Mouse (Mus musculus) hindbrain, embryonic 10.5 days (tissue): ENCODE measurements around the gene Dyrk1a. TPM values are rescaled to one million over a fixed set of nuclear protein-coding genes. Genes with fewer than 3 reads are reported as not detected.
A peak's percentile ranks its signal among the peaks of the same experiment; 100 is the strongest.

Experiments used
- DNase-seq: peaks from one replicate; pipeline ENCODE4 v3.0.0-alpha.2; 2017; ENCODE audit warnings: low spot score
- H3K27ac ChIP-seq: fragments of 300-500 bp; sonication (generic); 2 replicates; pipeline ENCODE4 v1.5.1; 2016; ENCODE audit warnings: mild to moderate bottlenecking, moderate library complexity
- H3K27me3 ChIP-seq: fragments of 300-500 bp; sonication (generic); 2 replicates; pipeline ENCODE4 v1.6.1; 2016; ENCODE audit warnings: mild to moderate bottlenecking; ENCODE audit not compliant: poor library complexity, insufficient read depth, severe bottlenecking
- H3K36me3 ChIP-seq: fragments of 300-500 bp; sonication (generic); 2 replicates; pipeline ENCODE4 v1.6.1; 2016; ENCODE audit warnings: mild to moderate bottlenecking, moderate library complexity
- H3K4me1 ChIP-seq: fragments of 300-500 bp; sonication (generic); replicated peaks from 2 replicates; pipeline ENCODE4 v1.6.1; 2016; ENCODE audit warnings: mild to moderate bottlenecking
- H3K4me3 ChIP-seq: fragments of 300-500 bp; sonication (generic); 2 replicates; pipeline ENCODE4 v1.5.1; 2016; ENCODE audit warnings: mild to moderate bottlenecking, moderate library complexity
- H3K9me3 ChIP-seq: fragments of 300-500 bp; sonication (generic); 2 replicates; pipeline ENCODE4 v1.6.1; 2016; ENCODE audit warnings: mild to moderate bottlenecking, moderate library complexity
- WGBS: fragments of 180-500 bp; shearing (Covaris S2); methylation state at CpG from one replicate; pipeline ENCODE4 v1.1.7; 2016; 5-methylcytosine and 5-hydroxymethylcytosine counted together
- polyA plus RNA-seq: library from polyadenylated mRNA; unstranded; fragments of >200 nt; fragmentation: Nextera tagmentation; extraction: Ambion mirVana; gene quantifications from 2 replicates; pipeline ENCODE4 v1.2.1, GENCODE M21; 2016

Gene Dyrk1a
- polyA plus RNA-seq = 7.8 and 9.5 TPM in 2 replicates

DNA sequence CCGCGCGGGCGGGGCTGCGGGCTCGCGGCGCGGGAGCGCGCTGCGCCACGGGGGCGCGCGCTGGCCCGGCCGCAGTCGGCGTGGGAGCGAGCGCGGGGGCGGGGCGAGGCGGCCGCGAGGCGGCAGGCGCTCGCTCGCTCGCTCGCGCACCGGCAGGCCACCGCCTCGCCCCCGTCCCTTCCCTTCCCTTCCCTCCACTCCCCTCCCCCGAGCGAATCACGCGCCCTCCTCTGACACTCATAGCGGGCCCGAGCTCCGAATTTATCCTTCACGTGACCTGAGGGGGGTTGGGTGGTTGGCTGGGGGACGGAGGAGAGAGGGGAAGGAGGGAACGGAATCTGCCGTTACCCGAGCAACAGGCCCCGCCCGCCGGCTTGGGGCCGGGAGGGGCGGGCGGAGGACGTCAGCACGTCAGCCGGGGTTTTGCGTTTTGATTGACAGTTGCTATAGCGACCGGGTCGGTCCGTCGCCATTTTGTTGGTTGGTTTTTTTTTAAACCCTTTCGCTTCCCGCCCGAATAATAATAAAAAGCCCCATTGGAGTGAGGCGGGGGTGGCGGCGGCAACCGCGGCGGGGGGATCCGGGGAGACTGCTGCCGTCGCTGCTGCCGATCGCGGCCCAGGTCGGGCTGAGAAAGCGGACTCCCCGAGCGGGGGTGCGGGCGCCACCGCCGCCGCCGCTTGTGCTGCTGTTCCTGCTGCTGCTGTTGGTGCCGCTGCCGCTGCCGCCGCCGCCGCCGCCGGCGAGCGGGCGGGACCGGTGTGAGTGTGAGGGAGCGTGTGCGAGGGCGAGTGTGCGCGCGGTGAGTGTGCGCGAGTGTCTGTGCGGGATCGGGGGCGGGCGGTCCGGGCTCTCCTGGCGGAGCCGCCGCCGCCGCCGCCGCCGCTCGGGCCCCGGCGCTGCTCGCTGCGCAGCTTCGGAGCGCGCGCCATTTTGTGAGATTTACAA, at the start of gene Dyrk1a:
Gene Dyrk1a (plus strand): TSS at position 782 of the 948 bp plus-strand sequence.
- Histone ChIP-seq H3K36me3 (no peaks in the 10 kb centered on the region), H3K27me3 (no peaks in the 10 kb centered on the region), H3K4me1 (peaks cover 39% of the 10 kb centered on the region), H3K9me3 (no peaks in the 10 kb centered on the region), H3K4me3 (peak within 1 kb of the TSS; percentile 97), H3K27ac (peak within 1 kb of the TSS; percentile 99)
- peak; percentile 99 for DNase-seq
- WGBS = under 1% methylated on average over 123 of the region's 133 CpGs

DNA sequence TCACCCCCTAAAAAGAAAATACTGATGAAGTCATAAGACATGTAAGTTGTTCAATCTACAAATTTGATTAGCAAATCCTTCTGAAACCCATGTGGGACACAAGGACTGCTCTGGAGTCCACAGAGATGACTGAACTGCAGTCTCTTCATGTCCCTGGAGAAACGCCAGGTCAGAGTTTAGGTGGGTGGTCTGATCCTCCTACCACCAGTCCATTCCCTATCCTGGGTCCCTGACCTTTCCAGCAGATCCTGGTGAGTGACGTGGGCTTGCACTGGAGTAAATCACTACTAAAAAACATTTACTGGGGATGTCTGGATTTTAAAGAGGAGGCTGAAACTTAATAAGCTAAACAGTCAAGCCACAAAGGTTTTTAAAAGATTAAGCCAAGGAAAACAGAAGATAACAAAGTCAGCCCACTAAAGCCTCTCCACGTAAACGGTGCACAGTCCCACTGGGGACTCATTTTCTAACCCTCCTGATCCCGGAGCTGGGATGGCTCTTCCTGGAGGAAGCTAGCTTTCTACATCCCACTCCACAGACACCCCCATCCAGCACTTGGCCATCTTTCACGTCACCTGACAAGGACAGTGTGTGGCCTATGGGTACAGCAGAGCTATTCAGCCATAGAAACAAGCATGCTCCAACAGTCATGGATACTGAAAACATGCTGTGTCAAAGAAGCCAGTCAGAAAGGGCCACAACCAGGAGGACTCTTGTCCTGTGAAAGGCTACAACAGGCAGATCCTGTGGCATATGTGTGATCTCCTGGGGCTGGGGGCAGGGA, 46.0 kb upstream of the Dyrk1a start:
- Histone ChIP-seq H3K4me3 (no peak overlapping the region; the same call in 1 of the 2 replicates), H3K27me3 (no peaks in the 10 kb centered on the region), H3K27ac (no peak overlapping the region), H3K36me3 (0 out of 2 replicates have a peak, but pooled peaks cover 3% of the 10 kb centered on the region), H3K9me3 (no peaks in the 10 kb centered on the region), H3K4me1 (peaks cover 49% of the 10 kb centered on the region)
- 64% methylated on average over 6 of the region's 6 CpGs for WGBS
- no peak for DNase-seq

- no peaks in the 10 kb centered on the region for H3K27me3 ChIP-seq
- no peaks in the 10 kb centered on the region for H3K36me3 ChIP-seq
- 81% methylated on average over 9 of the region's 9 CpGs for WGBS
- no peaks in the 10 kb centered on the region for H3K9me3 ChIP-seq
- no peak for DNase-seq
- peaks cover 41% of the 10 kb centered on the region for H3K4me1 ChIP-seq
- no peak overlapping the region for H3K27ac ChIP-seq
- peak overlapping the region; percentile 78; the same call in 1 of the 2 replicates for H3K4me3 ChIP-seq
These were observed 45.1 kb upstream of the Dyrk1a start for GRCm38 (mm10) chr16:94524691-94525090.

DNA sequence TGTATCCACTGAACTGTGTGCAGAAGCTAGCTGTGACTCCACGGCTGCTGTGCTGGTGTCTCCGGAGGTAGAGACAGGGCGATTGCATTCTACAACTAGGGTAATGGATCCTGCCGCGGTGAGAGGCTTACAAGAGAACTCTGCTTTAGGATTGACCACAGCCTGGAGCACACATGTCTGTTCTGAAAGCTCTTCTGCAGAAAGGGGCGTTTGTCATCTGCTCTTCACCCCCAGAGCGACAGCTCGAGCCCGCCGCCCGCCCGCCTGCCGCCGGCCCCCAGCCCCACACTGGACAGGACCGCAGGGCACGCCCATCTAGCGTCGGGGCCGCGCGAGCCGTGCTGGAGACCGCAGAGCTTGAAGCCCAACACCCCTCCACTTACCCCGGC, 43.9 kb upstream of the Dyrk1a start:
- peaks cover 35% of the 10 kb centered on the region for H3K4me1 ChIP-seq
- no peak for DNase-seq
- no peaks in the 10 kb centered on the region for H3K36me3 ChIP-seq
- no peaks in the 10 kb centered on the region for H3K9me3 ChIP-seq
- H3K4me3 ChIP-seq = peak overlapping the region; percentile 78
- no peaks in the 10 kb centered on the region for H3K27me3 ChIP-seq
- H3K27ac ChIP-seq = peak overlapping the region; percentile 94
- under 1% methylated on average over 24 of the region's 24 CpGs for WGBS

GRCm38 (mm10) chr16:94526344-94527151, 43.3 kb upstream of the Dyrk1a start, which contains the start of gene Vps26c:
Vps26c (minus strand) TSS chr16:94526830.
- WGBS = under 1% methylated on average over 93 of the region's 93 CpGs
- Histone ChIP-seq H3K27ac (peak within 1 kb of the TSS; percentile 94), H3K9me3 (no peaks in the 10 kb centered on the region), H3K4me3 (peak within 1 kb of the TSS; percentile 78), H3K36me3 (no peaks in the 10 kb centered on the region), H3K27me3 (no peaks in the 10 kb centered on the region), H3K4me1 (peaks cover 35% of the 10 kb centered on the region)
- peak; percentile 97 for DNase-seq

- no peak for DNase-seq
- Histone ChIP-seq H3K27me3 (no peaks in the 10 kb centered on the region), H3K36me3 (no peaks in the 10 kb centered on the region), H3K4me3 (peak overlapping the region; percentile 78), H3K27ac (peak overlapping the region; percentile 94), H3K9me3 (no peaks in the 10 kb centered on the region), H3K4me1 (peaks cover 35% of the 10 kb centered on the region)
- WGBS = 11% methylated on average over 13 of the region's 13 CpGs
These were observed 42.7 kb upstream of the Dyrk1a start for GRCm38 (mm10) chr16:94527152-94527534.

GRCm38 (mm10) chr16:94527546-94527945, 42.3 kb upstream of the Dyrk1a start:
- Histone ChIP-seq H3K36me3 (no peaks in the 10 kb centered on the region), H3K27ac (peak overlapping the region; percentile 94), H3K4me1 (peaks cover 35% of the 10 kb centered on the region), H3K4me3 (peak overlapping the region; percentile 78), H3K27me3 (no peaks in the 10 kb centered on the region), H3K9me3 (no peaks in the 10 kb centered on the region)
- DNase-seq = no peak
- WGBS = 76% methylated on average over 3 of the region's 3 CpGs

- Histone ChIP-seq H3K27me3 (no peaks in the 10 kb centered on the region), H3K27ac (no peak overlapping the region), H3K9me3 (no peaks in the 10 kb centered on the region), H3K4me1 (peaks cover 11% of the 10 kb centered on the region), H3K36me3 (no peaks in the 10 kb centered on the region), H3K4me3 (no peak overlapping the region)
- DNase-seq = no peak
- WGBS = 85% methylated on average over 4 of the region's 4 CpGs
These were observed 38.5 kb upstream of the Dyrk1a start for GRCm38 (mm10) chr16:94531268-94531667.

DNA sequence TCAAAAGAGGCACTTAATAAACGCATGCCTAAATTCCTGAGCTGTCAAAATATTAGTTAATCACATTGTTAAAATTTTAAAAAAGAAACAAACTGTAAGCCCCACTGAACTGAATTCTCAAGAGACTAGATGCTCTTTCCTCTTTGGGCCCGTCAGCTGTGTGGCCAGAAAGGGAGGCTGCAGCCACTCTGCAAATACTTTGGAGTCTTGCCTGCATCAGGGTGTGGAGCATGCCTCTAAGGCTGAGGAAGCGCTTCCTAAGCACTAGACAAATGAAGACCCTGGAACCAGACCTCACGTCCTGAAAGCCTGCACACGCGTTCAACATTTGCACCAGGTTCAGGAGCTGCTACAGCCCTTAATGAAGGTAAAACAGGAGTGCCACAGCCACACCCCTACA, 36.1 kb upstream of the Dyrk1a start:
- WGBS = 85% methylated on average over 6 of the region's 6 CpGs
- Histone ChIP-seq H3K4me1 (no peaks in the 10 kb centered on the region), H3K4me3 (no peak overlapping the region), H3K9me3 (no peaks in the 10 kb centered on the region), H3K36me3 (no peaks in the 10 kb centered on the region), H3K27me3 (no peaks in the 10 kb centered on the region), H3K27ac (no peak overlapping the region)
- DNase-seq = no peak

- no peak overlapping the region for H3K4me3 ChIP-seq
- H3K27ac ChIP-seq = no peak overlapping the region
- no peak for DNase-seq
- no peaks in the 10 kb centered on the region for H3K36me3 ChIP-seq
- H3K4me1 ChIP-seq = no peaks in the 10 kb centered on the region
- no peaks in the 10 kb centered on the region for H3K27me3 ChIP-seq
- H3K9me3 ChIP-seq = no peaks in the 10 kb centered on the region
- WGBS = 88% methylated on average over 5 of the region's 5 CpGs
These were observed 34.1 kb upstream of the Dyrk1a start for GRCm38 (mm10) chr16:94535716-94536115.

DNA sequence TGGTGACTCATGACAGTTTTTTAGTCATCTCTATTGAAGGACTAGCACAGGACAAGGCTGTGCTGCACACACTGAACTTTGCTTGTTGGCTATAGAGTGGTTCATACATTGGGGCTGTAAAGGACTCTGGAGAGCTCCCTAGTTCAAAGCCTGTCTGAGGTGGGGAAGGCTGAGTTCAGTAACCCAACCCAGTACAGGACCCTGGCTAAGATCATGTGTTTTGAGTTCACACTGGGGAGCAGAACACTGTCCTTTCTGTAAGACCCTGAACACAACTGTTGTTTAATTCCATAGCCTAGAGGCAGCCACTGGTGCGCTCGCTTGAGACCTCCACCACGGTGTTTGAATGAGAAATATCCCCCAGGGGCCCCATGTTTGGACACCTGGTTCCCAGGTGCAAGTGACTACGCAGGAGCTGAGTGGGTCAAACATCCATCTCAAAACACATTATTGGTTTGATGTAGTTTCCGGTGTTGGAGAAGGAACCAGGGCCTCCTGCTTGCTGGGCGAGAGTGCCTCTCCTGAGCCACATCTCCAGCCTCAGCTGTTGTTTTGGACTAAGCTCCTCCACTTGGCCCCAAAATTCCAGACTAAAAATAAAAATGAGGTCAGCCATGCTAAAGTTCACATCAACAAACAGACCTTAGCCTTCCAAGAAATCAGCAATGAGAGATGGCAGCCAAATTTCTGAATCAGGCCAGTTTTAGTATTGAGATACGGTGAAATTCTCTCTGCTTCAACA, 33.2 kb upstream of the Dyrk1a start:
- no peaks in the 10 kb centered on the region for H3K36me3 ChIP-seq
- H3K4me1 ChIP-seq = no peaks in the 10 kb centered on the region
- H3K27ac ChIP-seq = no peak overlapping the region
- no peak for DNase-seq
- no peaks in the 10 kb centered on the region for H3K9me3 ChIP-seq
- H3K4me3 ChIP-seq = no peak overlapping the region
- 75% methylated on average over 7 of the region's 7 CpGs for WGBS
- H3K27me3 ChIP-seq = no peaks in the 10 kb centered on the region

DNA sequence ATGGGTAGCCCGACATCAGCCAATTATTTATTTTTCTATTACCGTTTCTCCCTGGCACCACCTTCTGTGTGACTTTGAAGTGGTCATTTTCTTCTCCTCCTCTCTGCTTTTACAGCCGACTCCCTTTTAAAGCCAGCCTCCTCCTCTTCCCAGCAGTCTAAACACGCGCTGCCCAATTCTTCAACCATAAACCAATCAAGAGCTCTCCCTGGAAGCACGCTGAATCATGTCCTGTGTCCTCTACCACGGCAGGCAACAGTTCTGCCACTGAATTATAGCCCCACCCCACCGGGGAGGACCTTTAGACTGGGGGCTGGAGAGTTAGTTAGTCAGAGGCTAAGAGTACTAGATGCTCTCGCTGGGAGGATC, 32.7 kb upstream of the Dyrk1a start:
- Histone ChIP-seq H3K9me3 (no peaks in the 10 kb centered on the region), H3K4me1 (no peaks in the 10 kb centered on the region), H3K27ac (no peak overlapping the region), H3K36me3 (no peaks in the 10 kb centered on the region), H3K27me3 (no peaks in the 10 kb centered on the region), H3K4me3 (no peak overlapping the region)
- 75% methylated on average over 9 of the region's 9 CpGs for WGBS
- DNase-seq = no peak
